21 mouse cellular contexts compared by ENCODE assay signal in genomic region chr2:50044170-50044870, GRCm38 (mm10). TPM values are rescaled to one million over a fixed set of nuclear protein-coding genes. Genes with fewer than 3 reads are reported as not detected.
DNase-seq lines count a peak whose midpoint lies in the region; ATAC-seq and TF ChIP-seq lines count a peak whose summit lies in the region.
"Had no signal": no experiment of that assay in that cellular context is flagged by ENCODE, and none has a peak within 500 bp of the region (broad histone marks: within the 10 kb centered on the region; RNA-seq: fewer than 3 reads in every experiment).

No protein-coding gene starts in this region.

- no peaks in the 10 kb centered on the region for H3K4me1 ChIP-seq in intestine, embryonic 15.5 days (replicated peaks)
- no peaks in the 10 kb centered on the region for H3K4me1 ChIP-seq in intestine, postnatal 0 days (replicated peaks; ENCODE audit: control insufficient read depth, insufficient read depth, low read length)
- H3K4me1 ChIP-seq in forebrain, embryonic 14.5 days (ENCODE audit: control insufficient read depth, insufficient read depth, low read length) = peaks cover 10% of the 10 kb centered on the region
- no peaks in the 10 kb centered on the region; the same call in 1 of the 2 replicates for H3K4me1 ChIP-seq in stomach, embryonic 15.5 days
- H3K4me1 ChIP-seq: heart, embryonic 15.5 days; hindbrain, embryonic 13.5 days; neural tube, embryonic 15.5 days had no signal

- H3K36me3 ChIP-seq in intestine, embryonic 15.5 days = no peaks in the 10 kb centered on the region
- no peaks in the 10 kb centered on the region for H3K36me3 ChIP-seq in intestine, postnatal 0 days (ENCODE audit: control insufficient read depth, insufficient read depth)
- no peaks in the 10 kb centered on the region for H3K36me3 ChIP-seq in forebrain, embryonic 14.5 days (ENCODE audit: control insufficient read depth, insufficient read depth, low read length)
- H3K36me3 ChIP-seq in stomach, embryonic 15.5 days = no peaks in the 10 kb centered on the region
- H3K36me3 ChIP-seq: G1E; heart, embryonic 15.5 days; hindbrain, embryonic 13.5 days; midbrain, embryonic 10.5 days; neural tube, embryonic 15.5 days had no signal

- 55% methylated on average over 7 of the region's 7 CpGs for WGBS in intestine, embryonic 15.5 days
- 54% methylated on average over 7 of the region's 7 CpGs for WGBS in intestine, postnatal 0 days
- 16% methylated on average over 7 of the region's 7 CpGs for WGBS in forebrain, embryonic 14.5 days
- WGBS in stomach, embryonic 15.5 days = 43% methylated on average over 7 of the region's 7 CpGs

- peak; percentile 93 for DNase-seq in brain, embryonic 14.5 days (ENCODE audit: low read depth)
- DNase-seq in forebrain, embryonic 14.5 days (ENCODE audit: low spot score) = peak; percentile 89
- no peak for DNase-seq in gastrocnemius, postnatal 25 days
- no peak for DNase-seq in cerebellum, adult 8-10 months
- DNase-seq: adrenal gland, postnatal 10 days; heart, postnatal 36 days; kidney, postnatal 25 days; right cerebral cortex, postnatal 4 days; thymus, adult 2 months had no signal

- no peak for TF ChIP-seq CTCF in intestine, postnatal 0 days (IDR thresholded peaks at IDR 0.05; ENCODE audit: low read depth)
- no peak for TF ChIP-seq CTCF in brain, embryonic 14.5 days (IDR thresholded peaks at IDR 0.05; ENCODE audit: borderline replicate concordance, extremely low read depth, insufficient read depth, insufficient read length)

- ATAC-seq in intestine, embryonic 15.5 days = peak; percentile 41; the same call in 1 of the 2 replicates
- no peak for ATAC-seq in intestine, postnatal 0 days
- peak; percentile 83 for ATAC-seq in forebrain, embryonic 14.5 days
- ATAC-seq in stomach, embryonic 15.5 days (ENCODE audit: insufficient read depth, low FRiP score, low read depth) = peak; percentile 65; the same call in 1 of the 2 replicates
- ATAC-seq: activated CD4-positive, CD25-positive, alpha-beta regulatory T cell, adult 4 months; lung, postnatal 0 days; Patski had no signal

- no peak overlapping the region for H3K4me3 ChIP-seq in intestine, embryonic 15.5 days (replicated peaks)
- H3K4me3 ChIP-seq in intestine, postnatal 0 days (ENCODE audit: low read depth, low read length) = no peak overlapping the region
- no peak overlapping the region for H3K4me3 ChIP-seq in forebrain, embryonic 14.5 days (ENCODE audit: low read depth, low read length)
- H3K4me3 ChIP-seq in stomach, embryonic 15.5 days (replicated peaks) = no peak overlapping the region
- H3K4me3 ChIP-seq: heart, embryonic 15.5 days; hindbrain, embryonic 13.5 days; layer of hippocampus, adult 2 months; midbrain, embryonic 10.5 days; neural tube, embryonic 15.5 days had no signal

- no peak overlapping the region for H3K4me2 ChIP-seq in intestine, embryonic 15.5 days (replicated peaks)
- no peak overlapping the region for H3K4me2 ChIP-seq in intestine, postnatal 0 days (replicated peaks; ENCODE audit: low read depth)
- no peak overlapping the region for H3K4me2 ChIP-seq in forebrain, embryonic 14.5 days (ENCODE audit: low read length)
- H3K4me2 ChIP-seq in stomach, embryonic 15.5 days = no peak overlapping the region
- H3K4me2 ChIP-seq: heart, embryonic 15.5 days; hindbrain, embryonic 13.5 days; neural tube, embryonic 15.5 days had no signal

- H3K27ac ChIP-seq in intestine, embryonic 15.5 days = no peak overlapping the region
- no peak overlapping the region for H3K27ac ChIP-seq in intestine, postnatal 0 days (ENCODE audit: low read depth, low read length)
- H3K27ac ChIP-seq in forebrain, embryonic 14.5 days (ENCODE audit: low read depth, low read length) = peak overlapping the region; percentile 81
- no peak overlapping the region; the same call in 1 of the 2 replicates for H3K27ac ChIP-seq in stomach, embryonic 15.5 days
- H3K27ac ChIP-seq: heart, embryonic 15.5 days; hindbrain, embryonic 13.5 days; layer of hippocampus, adult 2 months; midbrain, embryonic 10.5 days; neural tube, embryonic 15.5 days had no signal

- H3K9me3 ChIP-seq in intestine, embryonic 15.5 days = no peaks in the 10 kb centered on the region
- no peaks in the 10 kb centered on the region for H3K9me3 ChIP-seq in intestine, postnatal 0 days (ENCODE audit: control insufficient read depth)
- H3K9me3 ChIP-seq in forebrain, embryonic 14.5 days (replicated peaks; ENCODE audit: control insufficient read depth, low read length) = no peaks in the 10 kb centered on the region
- no peaks in the 10 kb centered on the region for H3K9me3 ChIP-seq in stomach, embryonic 15.5 days
- H3K9me3 ChIP-seq: heart, embryonic 15.5 days; hindbrain, embryonic 13.5 days; midbrain, embryonic 10.5 days; neural tube, embryonic 15.5 days had no signal

- H3K27me3 ChIP-seq in intestine, embryonic 15.5 days (replicated peaks) = no peaks in the 10 kb centered on the region
- H3K27me3 ChIP-seq in intestine, postnatal 0 days (replicated peaks; ENCODE audit: control insufficient read depth, insufficient read depth, low read length) = no peaks in the 10 kb centered on the region
- no peaks in the 10 kb centered on the region for H3K27me3 ChIP-seq in forebrain, embryonic 14.5 days (replicated peaks; ENCODE audit: control insufficient read depth, insufficient read depth, low read length)
- no peaks in the 10 kb centered on the region for H3K27me3 ChIP-seq in stomach, embryonic 15.5 days (replicated peaks)
- H3K27me3 ChIP-seq: heart, embryonic 15.5 days; hindbrain, embryonic 13.5 days; neural tube, embryonic 15.5 days; Patski had no signal

- TF ChIP-seq POLR2A in brain, embryonic 14.5 days (IDR thresholded peaks at IDR 0.05; ENCODE audit: borderline replicate concordance, extremely low read depth, insufficient read depth, insufficient read length, poor library complexity, severe bottlenecking) = no peak

- H3K9ac ChIP-seq in intestine, embryonic 15.5 days = no peak overlapping the region
- H3K9ac ChIP-seq in intestine, postnatal 0 days (ENCODE audit: low read depth, low read length) = no peak overlapping the region
- no peak overlapping the region for H3K9ac ChIP-seq in forebrain, embryonic 14.5 days (ENCODE audit: low read length)
- H3K9ac ChIP-seq in stomach, embryonic 15.5 days = no peak overlapping the region
- H3K9ac ChIP-seq: heart, embryonic 15.5 days; hindbrain, embryonic 13.5 days; neural tube, embryonic 15.5 days had no signal

RNA-seq across cellular contexts. Expression of gene Lypd6, which starts 21.9 kb away (rescaled TPM):
- 11.9 and 17.2 TPM in 2 replicates for polyA plus RNA-seq in intestine, embryonic 15.5 days (2015; fragmentation: Nextera tagmentation; extraction: Ambion mirVana)
- 1.9 and 2.7 TPM in 2 replicates for polyA plus RNA-seq in intestine, postnatal 0 days (2015; fragmentation: Nextera tagmentation; extraction: Ambion mirVana)
- polyA plus RNA-seq in brain, embryonic 14.5 days (2012; rRNA removed) = 7.6 and 8.9 TPM in 2 replicates
- polyA plus RNA-seq in forebrain, embryonic 14.5 days (2014; fragmentation: Nextera tagmentation; extraction: Ambion mirVana) = 15.9 and 16.5 TPM in 2 replicates
- 20.2 and 24.1 TPM in 2 replicates for polyA plus RNA-seq in stomach, embryonic 15.5 days (2015; fragmentation: Nextera tagmentation; extraction: Ambion mirVana)
- 1 to 10 TPM in 1 of 2 experiments, under 1 TPM in 1; 0.40 to 2.4 TPM for total RNA-seq in gastrocnemius, postnatal 25 days (2021)
- total RNA-seq: G1E had no signal
- polyA plus RNA-seq: activated CD4-positive, CD25-positive, alpha-beta regulatory T cell, adult 4 months; G1E; Patski had no signal

Comparison
In these comparisons a context has a peak if more than half of its experiments do, and no peak if none do; other contexts are left out.
1. DNase-seq: peak in brain, embryonic 14.5 days (single experiment) and forebrain, embryonic 14.5 days (single experiment); none in gastrocnemius, postnatal 25 days (single experiment) and cerebellum, adult 8-10 months (single experiment).